Mouse (Mus musculus): ENCODE data around the gene Sdc3. TPM values are rescaled to one million over a fixed set of nuclear protein-coding genes. Genes with fewer than 3 reads are reported as not detected.
A peak's percentile ranks its signal among the peaks of the same experiment; 100 is the strongest.

The Sdc3 gene
- polyA plus RNA-seq, 2 experiments = 35.4 to 89.5 TPM

DNA sequence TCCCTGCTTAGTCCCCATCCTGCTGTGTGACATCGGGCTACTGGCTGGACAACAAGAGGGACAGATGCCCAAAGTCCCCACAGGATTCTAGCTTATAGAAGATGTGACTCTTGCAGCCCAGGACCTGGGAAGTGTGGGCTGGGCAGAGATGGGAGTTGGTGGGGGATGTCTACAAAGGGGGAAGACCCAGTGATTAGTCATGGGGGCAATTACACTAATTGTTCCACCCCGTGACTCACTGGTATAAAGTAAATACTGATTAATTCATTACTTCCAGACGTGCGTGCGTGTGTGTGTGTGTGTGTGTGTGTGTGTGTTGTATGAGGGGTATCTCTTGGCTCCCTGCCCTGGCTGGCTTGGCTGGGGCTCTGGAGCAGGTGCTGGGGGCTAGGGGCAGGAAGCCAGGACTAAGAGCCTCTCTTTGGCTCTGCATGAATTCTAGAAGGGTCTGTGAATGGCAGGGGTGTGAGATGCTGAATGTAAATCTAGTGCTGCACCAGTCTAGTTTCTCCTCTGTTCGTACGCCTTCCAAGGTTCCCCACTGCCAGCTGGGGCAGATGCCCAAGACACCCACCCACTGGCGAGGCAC is 22.5 kb downstream of the Sdc3 start:
- no peak overlapping the region for H3K4me3 ChIP-seq (replicated peaks; ENCODE audit: low read length)
- no peak for DNase-seq (ENCODE audit: low spot score)
- H3K27me3 ChIP-seq (ENCODE audit: control insufficient read depth, insufficient read depth, low read length) = no peaks in the 10 kb centered on the region
- peaks cover 6% of the 10 kb centered on the region; the same call in 1 of the 2 replicates for H3K4me1 ChIP-seq (ENCODE audit: control insufficient read depth, insufficient read depth, low read length)
- H3K4me2 ChIP-seq (replicated peaks; ENCODE audit: low read depth, low read length, severe bottlenecking) = no peak overlapping the region
- H3K9ac ChIP-seq (ENCODE audit: low read depth, low read length, severe bottlenecking) = no peak overlapping the region
- TF ChIP-seq POLR2A (IDR thresholded peaks at IDR 0.05; ENCODE audit: borderline replicate concordance, extremely low read depth, insufficient read depth, insufficient read length) = no peak
- WGBS = 62% methylated on average over 8 of the region's 8 CpGs
- no peaks in the 10 kb centered on the region for H3K9me3 ChIP-seq (ENCODE audit: control insufficient read depth, low read length)
- H3K36me3 ChIP-seq (ENCODE audit: control insufficient read depth, insufficient read depth, low read length) = peaks cover 11% of the 10 kb centered on the region
- no peak for ATAC-seq (ENCODE audit: low FRiP score, low read depth)
- H3K27ac ChIP-seq (replicated peaks; ENCODE audit: low read depth, low read length) = no peak overlapping the region

DNA sequence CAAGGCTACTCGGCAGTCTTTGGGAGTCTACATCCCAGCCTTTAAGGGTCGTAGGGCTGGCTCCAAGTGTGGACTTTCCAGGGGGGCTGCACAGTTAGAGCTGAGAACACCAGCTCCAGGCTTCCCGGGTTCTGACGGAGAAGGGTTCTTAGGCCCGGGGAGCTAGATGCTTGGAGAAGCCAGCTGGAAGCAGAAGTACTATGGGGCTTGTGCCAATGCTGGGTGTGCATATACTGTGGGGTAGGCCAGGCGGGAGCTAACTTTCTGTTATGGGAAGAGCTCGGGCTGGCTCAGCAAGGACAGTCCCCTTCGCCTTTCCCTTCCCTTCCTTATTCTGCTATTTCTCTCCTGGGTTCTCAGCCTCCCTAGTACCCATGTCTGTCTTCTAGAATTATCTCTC is 23.5 kb downstream of the Sdc3 start:
- DNase-seq (ENCODE audit: low spot score) = no peak
- H3K4me3 ChIP-seq (replicated peaks; ENCODE audit: low read length) = no peak overlapping the region
- H3K4me2 ChIP-seq (replicated peaks; ENCODE audit: low read depth, low read length, severe bottlenecking) = no peak overlapping the region
- ATAC-seq (ENCODE audit: low FRiP score, low read depth) = no peak
- peaks cover 6% of the 10 kb centered on the region; the same call in 1 of the 2 replicates for H3K4me1 ChIP-seq (ENCODE audit: control insufficient read depth, insufficient read depth, low read length)
- H3K27ac ChIP-seq (replicated peaks; ENCODE audit: low read depth, low read length) = no peak overlapping the region
- H3K9me3 ChIP-seq (ENCODE audit: control insufficient read depth, low read length) = no peaks in the 10 kb centered on the region
- TF ChIP-seq POLR2A (IDR thresholded peaks at IDR 0.05; ENCODE audit: borderline replicate concordance, extremely low read depth, insufficient read depth, insufficient read length) = no peak
- H3K9ac ChIP-seq (ENCODE audit: low read depth, low read length, severe bottlenecking) = no peak overlapping the region
- no peaks in the 10 kb centered on the region for H3K27me3 ChIP-seq (ENCODE audit: control insufficient read depth, insufficient read depth, low read length)
- H3K36me3 ChIP-seq (ENCODE audit: control insufficient read depth, insufficient read depth, low read length) = peaks cover 20% of the 10 kb centered on the region
- 85% methylated on average over 8 of the region's 8 CpGs for WGBS

DNA sequence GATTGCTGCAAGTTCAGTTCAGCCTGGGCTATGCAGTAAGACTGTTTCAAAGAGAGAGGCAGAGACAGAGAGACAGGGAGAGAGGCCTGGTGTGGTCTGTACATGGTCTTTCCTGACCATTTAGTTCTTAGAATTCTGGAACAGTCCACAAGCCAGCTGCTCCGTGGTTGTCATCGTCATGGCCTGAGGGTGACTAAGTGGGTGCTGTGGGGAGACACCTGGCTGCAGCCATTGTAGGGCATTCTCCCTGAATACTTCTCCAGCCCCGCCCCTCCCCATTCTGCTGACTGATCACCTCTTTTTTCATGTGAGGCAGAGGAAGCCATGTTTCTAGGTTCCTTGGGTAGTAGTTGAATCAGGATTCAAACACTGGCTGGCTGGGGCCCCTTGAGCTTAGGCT is 27.5 kb downstream of the Sdc3 start:
- Histone ChIP-seq H3K36me3 (ENCODE audit: control insufficient read depth, insufficient read depth, low read length) (peaks cover 52% of the 10 kb centered on the region), H3K4me3 (replicated peaks; ENCODE audit: low read length) (no peak overlapping the region), H3K9ac (ENCODE audit: low read depth, low read length, severe bottlenecking) (no peak overlapping the region), H3K9me3 (ENCODE audit: control insufficient read depth, low read length) (no peaks in the 10 kb centered on the region), H3K27ac (replicated peaks; ENCODE audit: low read depth, low read length) (no peak overlapping the region), H3K4me1 (ENCODE audit: control insufficient read depth, insufficient read depth, low read length) (peaks cover 5% of the 10 kb centered on the region; the same call in 1 of the 2 replicates), H3K27me3 (ENCODE audit: control insufficient read depth, insufficient read depth, low read length) (no peaks in the 10 kb centered on the region), H3K4me2 (replicated peaks; ENCODE audit: low read depth, low read length, severe bottlenecking) (no peak overlapping the region)
- ATAC-seq (ENCODE audit: low FRiP score, low read depth) (no peak), DNase-seq (ENCODE audit: low spot score) (no peak)
- TF ChIP-seq POLR2A (IDR thresholded peaks at IDR 0.05; ENCODE audit: borderline replicate concordance, extremely low read depth, insufficient read depth, insufficient read length) = no peak
- 70% methylated on average over 3 of the region's 3 CpGs for WGBS

DNA sequence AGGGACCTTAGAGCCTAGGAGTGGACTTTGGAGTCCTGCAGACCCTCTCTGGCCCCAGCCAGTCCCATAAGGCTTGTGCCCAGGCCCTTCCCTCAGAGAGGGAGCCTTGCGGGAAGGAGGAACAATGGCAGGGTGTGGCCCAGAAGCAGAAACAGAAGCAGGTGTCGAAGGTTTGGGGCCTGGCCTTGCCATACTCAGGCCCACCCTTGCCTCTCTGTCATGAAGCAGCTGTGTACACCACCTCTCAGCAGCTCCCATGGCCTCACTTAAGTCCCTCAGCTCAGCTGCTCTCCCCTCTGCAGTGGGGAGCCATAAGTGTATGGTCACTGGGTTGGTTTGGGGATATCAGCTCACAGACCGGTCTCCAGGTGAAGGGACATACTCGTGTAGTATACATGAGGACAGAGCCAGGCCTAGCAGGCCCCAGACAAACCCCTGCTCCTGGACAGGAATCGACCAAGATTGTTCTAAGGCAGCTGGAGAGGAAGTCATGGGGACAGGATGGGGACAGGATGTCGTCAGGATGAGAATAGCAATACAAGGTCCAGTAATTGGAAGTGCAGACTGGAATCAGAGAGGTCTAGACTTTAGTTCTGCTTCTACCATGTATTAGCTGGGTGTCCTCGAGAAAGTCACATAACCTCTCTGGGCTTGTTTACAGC is 28.4 kb downstream of the Sdc3 start:
- no peak overlapping the region for H3K9ac ChIP-seq (ENCODE audit: low read depth, low read length, severe bottlenecking)

DNA sequence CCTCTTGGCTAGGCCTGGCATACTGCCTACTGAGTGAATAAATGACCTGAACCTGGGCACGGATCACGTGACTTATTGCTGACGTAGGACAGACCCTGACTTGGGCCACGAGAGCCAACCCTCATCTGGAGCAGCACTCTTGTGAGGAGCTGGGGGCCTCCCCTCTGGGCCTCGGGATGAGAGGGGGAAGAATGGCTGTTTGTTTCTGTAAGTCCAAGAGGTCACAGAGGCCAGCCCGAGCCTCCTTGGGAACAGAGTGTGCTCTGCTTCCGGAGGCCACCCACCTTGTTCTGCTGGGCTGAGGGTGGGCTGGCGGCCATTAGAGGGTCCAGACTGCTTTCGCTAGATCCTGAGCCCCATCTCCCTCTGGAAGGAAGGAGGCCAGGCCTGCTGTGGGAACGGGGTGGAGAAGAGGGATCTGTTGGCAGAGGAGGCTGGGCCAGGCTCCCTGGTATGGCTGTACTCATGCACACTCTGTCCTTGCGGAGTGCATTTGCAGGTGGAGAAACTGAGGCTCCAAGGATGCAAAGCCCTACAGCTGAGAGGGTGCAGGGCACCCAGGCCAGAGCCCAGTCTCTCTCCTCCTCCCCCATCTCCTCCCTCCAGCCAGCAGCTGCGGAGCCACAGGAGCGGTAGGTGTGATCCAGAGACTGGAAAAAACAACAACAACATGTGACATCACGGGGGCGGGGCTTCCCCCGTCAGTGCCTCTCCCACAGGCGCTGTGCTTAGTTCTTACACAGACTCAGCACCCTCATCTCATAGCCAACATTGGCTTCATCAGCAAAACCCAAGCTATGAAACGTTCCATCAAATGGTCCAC is 36.7 kb downstream of the Sdc3 start:
- peak overlapping the region; percentile 29 for H3K4me2 ChIP-seq (replicated peaks; ENCODE audit: low read depth, low read length, severe bottlenecking)
- no peak for TF ChIP-seq POLR2A (IDR thresholded peaks at IDR 0.05; ENCODE audit: borderline replicate concordance, extremely low read depth, insufficient read depth, insufficient read length)
- no peak overlapping the region for H3K4me3 ChIP-seq (replicated peaks; ENCODE audit: low read length)
- no peaks in the 10 kb centered on the region for H3K27me3 ChIP-seq (ENCODE audit: control insufficient read depth, insufficient read depth, low read length)
- 11% methylated on average over 18 of the region's 18 CpGs for WGBS
- H3K36me3 ChIP-seq (ENCODE audit: control insufficient read depth, insufficient read depth, low read length) = peaks cover 4% of the 10 kb centered on the region; the same call in 1 of the 2 replicates
- peak; percentile 42; the same call in 1 of the 2 replicates for ATAC-seq (ENCODE audit: low FRiP score, low read depth)
- peak overlapping the region; percentile 72 for H3K27ac ChIP-seq (replicated peaks; ENCODE audit: low read depth, low read length)
- H3K4me1 ChIP-seq (ENCODE audit: control insufficient read depth, insufficient read depth, low read length) = peaks cover 17% of the 10 kb centered on the region
- H3K9ac ChIP-seq (ENCODE audit: low read depth, low read length, severe bottlenecking) = no peak overlapping the region
- DNase-seq (ENCODE audit: low spot score) = peak; percentile 52
- no peaks in the 10 kb centered on the region for H3K9me3 ChIP-seq (ENCODE audit: control insufficient read depth, low read length)

More for the DNA sequence above, 28.4 kb downstream of the Sdc3 start:
- Histone ChIP-seq H3K27me3 (ENCODE audit: control insufficient read depth, insufficient read depth, low read length) (no peaks in the 10 kb centered on the region), H3K4me2 (replicated peaks; ENCODE audit: low read depth, low read length, severe bottlenecking) (no peak overlapping the region), H3K36me3 (ENCODE audit: control insufficient read depth, insufficient read depth, low read length) (peaks cover 52% of the 10 kb centered on the region), H3K4me1 (ENCODE audit: control insufficient read depth, insufficient read depth, low read length) (no peaks in the 10 kb centered on the region), H3K27ac (replicated peaks; ENCODE audit: low read depth, low read length) (no peak overlapping the region), H3K9me3 (ENCODE audit: control insufficient read depth, low read length) (no peaks in the 10 kb centered on the region), H3K4me3 (replicated peaks; ENCODE audit: low read length) (no peak overlapping the region)
- no peak for TF ChIP-seq POLR2A (IDR thresholded peaks at IDR 0.05; ENCODE audit: borderline replicate concordance, extremely low read depth, insufficient read depth, insufficient read length)
- ATAC-seq (ENCODE audit: low FRiP score, low read depth) (no peak), DNase-seq (ENCODE audit: low spot score) (no peak)
- 77% methylated on average over 6 of the region's 7 CpGs for WGBS
